ENCODE assay signal across 8 mouse cellular contexts in genomic region chr14:75845698-75846115, GRCm38 (mm10). TPM values are rescaled to one million over a fixed set of nuclear protein-coding genes. Genes with fewer than 3 reads are reported as not detected.
DNase-seq lines count a peak whose midpoint lies in the region; ATAC-seq lines count a peak whose summit lies in the region.

No protein-coding gene starts in this region.

- intact Hi-C loops in left cerebral cortex, postnatal 10 days (cut with DNase I), result no loop called here

- peak; percentile 92 to 97 for DNase-seq in adrenal gland, adult (ENCODE audit: inconsistent age in 2 of 2, low spot score in 1 of 2)
- DNase-seq in embryo, embryonic 10 days (ENCODE audit: low spot score), result peak; percentile 84
- DNase-seq in gastrocnemius, postnatal 10 days, result peak; percentile 90
- peak; percentile 83 to 93 for DNase-seq in left cerebral cortex, postnatal 10 days (ENCODE audit: extremely low spot score in 1 of 2, low spot score in 2 of 2)
- DNase-seq in right cerebral cortex, postnatal 10 days (ENCODE audit: low spot score in 2 of 2), result peak; percentile 89 to 90
- peak; percentile 88 to 91 for DNase-seq in urinary bladder, postnatal 4 days (ENCODE audit: low spot score in 2 of 2)

- peak; percentile 62 for ATAC-seq in inflammation-experienced regulatory T-cells, adult 6 months
- ATAC-seq in megakaryocyte progenitor cell, adult 5-6 weeks (replicated peaks; ENCODE audit: poor library complexity), result peak; percentile 51

RNA-seq across cellular contexts. Expression of gene Tpt1, which starts 0.8 kb away (rescaled TPM):
- total RNA-seq in gastrocnemius, postnatal 10 days (2021), result 1,000 to 10,000 TPM; 3,326 to 3,432 TPM
- polyA plus RNA-seq in inflammation-experienced regulatory T-cells, adult 6 months (2017; shearing (Covaris generic)), result 1,000 to 10,000 TPM; 1,603 to 2,042 (median 1,729) TPM
- total RNA-seq in left cerebral cortex, postnatal 10 days (2021), result 1,000 to 10,000 TPM; 1,219 to 1,311 TPM
- 4,894 and 5,633 TPM in 2 replicates for total RNA-seq in megakaryocyte progenitor cell, adult 5-6 weeks (2015)
- 809 and 847 TPM in 2 replicates for total RNA-seq in megakaryocyte progenitor cell, adult 5-6 weeks (2017)

RNA-seq across cellular contexts. Expression of gene Slc25a30, which starts 58.9 kb away (rescaled TPM):
- 1 to 10 TPM; 6.3 to 9.8 TPM for total RNA-seq in gastrocnemius, postnatal 10 days (2021)
- 10 to 100 TPM; 19.9 to 22.3 (median 21.9) TPM for polyA plus RNA-seq in inflammation-experienced regulatory T-cells, adult 6 months (2017; shearing (Covaris generic))
- 10 to 100 TPM; 11.0 to 15.6 TPM for total RNA-seq in left cerebral cortex, postnatal 10 days (2021)
- total RNA-seq in megakaryocyte progenitor cell, adult 5-6 weeks (2015), result 17.3 TPM in 2 replicates
- 16.9 and 17.6 TPM in 2 replicates for total RNA-seq in megakaryocyte progenitor cell, adult 5-6 weeks (2017)

Comparison
In these comparisons a context has a peak if more than half of its experiments do, and no peak if none do; other contexts are left out.
1. Peak in every context shown above with its lines: DNase-seq and ATAC-seq.